Mouse (Mus musculus) CH12.LX (cell line): Measurements from ENCODE around the gene Fam71e1. TPM values are rescaled to one million over a fixed set of nuclear protein-coding genes. Genes with fewer than 3 reads are reported as not detected.

ENCODE experiments used
- DNase-seq: peaks from one replicate; pipeline ENCODE4 v3.0.0-alpha.2; 2013; ENCODE audit errors: extremely low read depth
- H3K27ac ChIP-seq: 2 replicates; pipeline ENCODE4 v1.5.1; 2012; ENCODE audit warnings: low read depth, mild to moderate bottlenecking, control low read depth, moderate library complexity; ENCODE audit not compliant: insufficient read depth
- H3K27me3 ChIP-seq: replicated peaks from 2 replicates; pipeline ENCODE3; 2012; ENCODE audit warnings: inconsistent platforms
- H3K36me3 ChIP-seq, 2 experiments: replicated peaks in 1 of 2; 2 replicates each; pipeline versions ENCODE3 to v1.6.1; 2012; ENCODE audit warnings: inconsistent platforms in 1 of 2, low read length in 1 of 2, mild to moderate bottlenecking in 1 of 2, mixed read lengths in 1 of 2, moderate library complexity in 1 of 2; ENCODE audit not compliant: control insufficient read depth in 1 of 2, insufficient read depth in 1 of 2
- H3K4me1 ChIP-seq, 2 experiments: 2 replicates each; pipeline ENCODE4 v1.6.1; 2012; ENCODE audit warnings: inconsistent platforms in 1 of 2, moderate library complexity in 1 of 2; ENCODE audit not compliant: insufficient read depth in 2 of 2, control insufficient read depth in 1 of 2
- H3K4me2 ChIP-seq: 2 replicates; pipeline ENCODE4 v1.6.1; 2012; ENCODE audit warnings: low read depth, mild to moderate bottlenecking, control low read depth; ENCODE audit not compliant: poor library complexity, insufficient read depth, severe bottlenecking
- H3K4me3 ChIP-seq, 3 experiments: fragments of 150-350 bp in 1 of 3; sonication (generic) in 1 of 3; replicated peaks in 1 of 3; 2 replicates each; pipeline versions ENCODE3 to v1.5.1; 2011 to 2012; ENCODE audit warnings: low read depth in 2 of 3, low read length in 2 of 3, mild to moderate bottlenecking in 2 of 3, moderate library complexity in 2 of 3, control low read depth in 1 of 3, improper control_type of control experiment in 1 of 3, inconsistent platforms in 1 of 3, mixed read lengths in 1 of 3; ENCODE audit not compliant: poor library complexity in 1 of 3
- H3K79me2 ChIP-seq: replicated peaks from 2 replicates; pipeline ENCODE4 v1.6.1; 2012; ENCODE audit warnings: mild to moderate bottlenecking, moderate library complexity; ENCODE audit not compliant: control insufficient read depth, poor library complexity, insufficient read depth, severe bottlenecking; ENCODE audit errors: extremely low read depth
- H3K9ac ChIP-seq: 2 replicates; pipeline ENCODE4 v1.6.1; 2012; ENCODE audit warnings: low read depth, mild to moderate bottlenecking, control low read depth, moderate library complexity; ENCODE audit not compliant: insufficient read depth
- H3K9me3 ChIP-seq: replicated peaks from 2 replicates; pipeline ENCODE3; 2012; ENCODE audit warnings: low read length, inconsistent platforms, mixed read lengths
- CHD1 ChIP-seq: IDR thresholded peaks from 2 replicates; pipeline ENCODE4 v1.6.1; 2012; ENCODE audit warnings: low read depth, low read length, improper control_type of control experiment, inconsistent platforms
- CHD2 ChIP-seq: IDR thresholded peaks from 2 replicates; pipeline ENCODE4 v1.6.1; 2011; ENCODE audit warnings: low read length, improper control_type of control experiment
- JUND ChIP-seq: conservative IDR thresholded peaks from 2 replicates; pipeline ENCODE4 v1.6.1; 2011; ENCODE audit warnings: low read depth, low read length, improper control_type of control experiment
- MAX ChIP-seq: IDR thresholded peaks from 2 replicates; pipeline ENCODE4 v1.6.1; 2011; ENCODE audit warnings: low read length, improper control_type of control experiment
- NELFE ChIP-seq: IDR thresholded peaks from 2 replicates; pipeline ENCODE4 v1.6.1; 2011; ENCODE audit warnings: low read depth, low read length, improper control_type of control experiment
- NRF1 ChIP-seq: IDR thresholded peaks from 2 replicates; pipeline ENCODE4 v1.6.1; 2014; ENCODE audit warnings: low read depth, mild to moderate bottlenecking, inconsistent platforms, low read length, improper control_type of control experiment, moderate library complexity
- POLR2A ChIP-seq: IDR thresholded peaks from 2 replicates; pipeline ENCODE4 v1.6.1; 2011; ENCODE audit warnings: low read depth, mild to moderate bottlenecking, improper control_type of control experiment, low read length
- USF1 ChIP-seq: IDR thresholded peaks from 2 replicates; pipeline ENCODE4 v1.6.1; 2014; ENCODE audit warnings: low read depth, mild to moderate bottlenecking, inconsistent platforms, low read length, improper control_type of control experiment
- USF2 ChIP-seq: conservative IDR thresholded peaks from 2 replicates; pipeline ENCODE4 v1.6.1; 2011; ENCODE audit warnings: low read depth, low read length, improper control_type of control experiment
- ZC3H11A ChIP-seq: IDR thresholded peaks from 2 replicates; pipeline ENCODE4 v1.6.1; 2012; ENCODE audit warnings: low read depth, mild to moderate bottlenecking, inconsistent platforms, low read length, improper control_type of control experiment
- ZMIZ1 ChIP-seq: IDR thresholded peaks from 2 replicates; pipeline ENCODE4 v1.6.1; 2012; ENCODE audit warnings: low read depth, mild to moderate bottlenecking, inconsistent platforms, low read length, improper control_type of control experiment
- ZNF384 ChIP-seq: IDR thresholded peaks from 2 replicates; pipeline ENCODE4 v1.6.1; 2012; ENCODE audit warnings: low read depth, low read length, improper control_type of control experiment, inconsistent platforms
- dilution Hi-C: fragments of 300-500 bp; cut with MboI; formaldehyde crosslinking; loops from 2 replicates; pipeline ENCODE4 v1.14.3; 2020; ENCODE audit warnings: low sequenced_read_pairs; ENCODE audit not compliant: extremely low pct_unique_long_range_greater_than_20kb, extremely low pct_ligation_motif_present
- in situ Hi-C: fragments of 300-500 bp; cut with MboI; formaldehyde crosslinking; loops from 3 replicates; pipeline ENCODE4 v1.14.3; 2019; ENCODE audit warnings: low sequenced_read_pairs, low pct_ligation_motif_present, low pct_unique_long_range_greater_than_20kb, mixed read lengths
- polyA plus RNA-seq: library from polyadenylated mRNA; unstranded; fragments of >175 nt; gene quantifications from 2 replicates; pipeline ENCODE4 v1.2.1, GENCODE M21; 2012; ENCODE audit warnings: low read depth; ENCODE audit not compliant: insufficient read length
- total RNA-seq, 2 experiments: library from RNA; depleted of rRNA; stranded (reverse); fragments of 300-350 nt in 1 of 2; fragments of >200 nt in 1 of 2; gene quantifications; 2 replicates each; pipeline ENCODE4 v1.2.3; 2012 to 2014

Fam71e1 gene
- total and polyA plus RNA-seq, 3 experiments, result 0.39 to 1.2 TPM; not detected in 1

DNA sequence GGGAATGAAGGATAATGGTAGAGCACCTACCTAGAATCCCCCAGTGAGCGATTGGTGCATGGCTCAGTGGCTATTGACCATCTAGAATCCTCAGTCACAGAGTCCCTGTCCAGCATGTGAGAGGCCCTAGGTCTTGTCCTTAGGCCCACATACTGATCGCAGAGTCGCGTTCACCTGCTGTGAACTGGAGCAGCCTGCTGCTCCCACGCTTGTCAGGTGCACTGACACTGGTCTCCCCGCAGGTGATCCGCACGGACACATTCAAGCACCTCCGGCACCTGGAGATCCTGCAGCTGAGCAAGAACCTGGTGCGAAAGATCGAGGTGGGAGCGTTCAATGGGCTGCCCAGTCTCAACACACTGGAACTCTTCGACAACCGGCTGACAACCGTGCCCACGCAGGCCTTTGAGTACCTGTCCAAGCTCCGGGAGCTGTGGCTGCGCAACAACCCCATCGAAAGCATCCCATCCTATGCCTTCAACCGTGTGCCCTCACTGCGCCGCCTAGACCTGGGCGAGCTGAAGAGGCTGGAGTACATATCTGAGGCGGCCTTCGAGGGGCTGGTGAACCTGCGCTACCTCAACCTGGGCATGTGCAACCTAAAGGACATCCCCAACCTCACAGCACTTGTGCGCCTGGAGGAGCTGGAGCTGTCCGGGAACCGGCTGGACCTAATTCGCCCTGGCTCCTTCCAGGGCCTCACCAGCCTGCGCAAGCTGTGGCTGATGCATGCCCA is 35.4 kb upstream of the Fam71e1 start:
- dilution Hi-C loops, result no loop called here
- H3K9me3 ChIP-seq, result peaks cover 17% of the 10 kb centered on the region
- no peak overlapping the region for H3K4me2 ChIP-seq
- no peaks in the 10 kb centered on the region for H3K4me1 ChIP-seq
- H3K4me3 ChIP-seq, result no peak overlapping the region
- no peak for TF ChIP-seq ZC3H11A
- no peak for TF ChIP-seq NRF1
- TF ChIP-seq USF2, result no peak
- TF ChIP-seq ZMIZ1, result no peak
- no peak for TF ChIP-seq CHD2
- no peak for TF ChIP-seq USF1
- peaks cover 90% of the 10 kb centered on the region for H3K27me3 ChIP-seq
- no peaks in the 10 kb centered on the region for H3K36me3 ChIP-seq
- H3K27ac ChIP-seq, result no peak overlapping the region
- in situ Hi-C loops, result no loop called here
- no peak overlapping the region for H3K9ac ChIP-seq
- no peaks in the 10 kb centered on the region for H3K79me2 ChIP-seq
- no peak for DNase-seq

DNA sequence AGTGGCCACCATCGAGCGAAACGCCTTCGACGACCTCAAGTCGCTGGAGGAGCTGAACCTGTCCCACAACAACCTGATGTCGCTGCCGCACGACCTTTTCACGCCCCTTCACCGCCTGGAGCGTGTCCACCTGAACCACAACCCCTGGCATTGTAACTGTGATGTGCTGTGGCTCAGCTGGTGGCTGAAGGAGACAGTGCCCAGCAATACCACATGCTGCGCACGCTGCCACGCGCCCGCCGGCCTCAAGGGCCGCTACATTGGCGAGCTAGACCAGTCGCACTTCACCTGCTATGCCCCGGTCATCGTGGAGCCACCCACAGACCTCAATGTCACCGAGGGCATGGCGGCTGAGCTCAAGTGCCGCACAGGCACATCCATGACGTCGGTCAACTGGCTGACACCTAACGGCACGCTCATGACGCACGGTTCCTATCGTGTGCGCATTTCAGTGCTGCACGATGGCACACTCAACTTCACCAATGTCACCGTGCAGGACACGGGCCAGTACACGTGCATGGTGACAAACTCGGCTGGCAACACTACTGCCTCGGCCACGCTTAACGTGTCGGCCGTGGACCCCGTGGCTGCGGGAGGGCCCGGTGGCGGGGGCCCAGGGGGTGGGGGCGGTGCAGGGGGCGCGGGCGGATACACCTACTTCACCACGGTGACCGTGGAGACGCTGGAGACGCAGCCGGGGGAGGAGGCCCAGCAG is 34.7 kb upstream of the Fam71e1 start:
- Histone ChIP-seq H3K4me3 (no peak overlapping the region), H3K27ac (no peak overlapping the region), H3K36me3 (no peaks in the 10 kb centered on the region), H3K4me2 (no peak overlapping the region), H3K9me3 (peaks cover 17% of the 10 kb centered on the region), H3K4me1 (no peaks in the 10 kb centered on the region), H3K9ac (no peak overlapping the region), H3K79me2 (no peaks in the 10 kb centered on the region), H3K27me3 (peaks cover 91% of the 10 kb centered on the region)
- DNase-seq, result no peak
- TF ChIP-seq POLR2A, result no peak
- TF ChIP-seq JUND, result no peak
- no peak for TF ChIP-seq MAX
- TF ChIP-seq NELFE, result no peak
- no peak for TF ChIP-seq ZNF384
- TF ChIP-seq CHD1, result no peak
- TF ChIP-seq ZMIZ1, result no peak
- dilution Hi-C loops (no loop called here), in situ Hi-C loops (no loop called here)
